Mouse (Mus musculus) gastrocnemius, adult 2 months (tissue): Measurements from ENCODE around the gene Lss. TPM values are rescaled to one million over a fixed set of nuclear protein-coding genes. Genes with fewer than 3 reads are reported as not detected.

Experiments
- DNase-seq: peaks from one replicate; pipeline ENCODE4 v3.0.0; 2022
- H3K27ac ChIP-seq: fragments of 200-600 bp; 2 replicates; pipeline ENCODE4 v1.8.1; 2022; ENCODE audit warnings: mild to moderate bottlenecking
- H3K4me3 ChIP-seq: fragments of 200-600 bp; 2 replicates; pipeline ENCODE4 v1.8.1; 2022; ENCODE audit warnings: mild to moderate bottlenecking, moderate library complexity
- CTCF ChIP-seq: fragments of 200-600 bp; IDR thresholded peaks from 2 replicates; pipeline ENCODE4 v1.8.1; 2022; ENCODE audit warnings: antibody characterized with exemption, mild to moderate bottlenecking, moderate library complexity
- intact Hi-C: fragments of 180-260 bp; cut with DNase I; formaldehyde crosslinking; loops from one replicate; pipeline ENCODE4 v1.15.1; 2025
- total RNA-seq, 2 experiments: library from RNA; stranded (reverse); gene quantifications; 2 replicates each; pipeline ENCODE4 v1.2.3; 2021

Lss gene
- total RNA-seq, 2 experiments from 2014 or later: 8.0 to 9.2 TPM

- Histone ChIP-seq H3K4me3 (no peak within 1 kb of the TSS), H3K27ac (no peak within 1 kb of the TSS)
- no peak for TF ChIP-seq CTCF
- no peak for DNase-seq
- intact Hi-C loops: no loop called here
Measured at GRCm38 (mm10) chr10:76575374-76575773, 44.0 kb downstream of the Lss start, which contains the start of gene Ftcd. TSS of gene Ftcd (plus strand) at chr10:76575648.

DNA sequence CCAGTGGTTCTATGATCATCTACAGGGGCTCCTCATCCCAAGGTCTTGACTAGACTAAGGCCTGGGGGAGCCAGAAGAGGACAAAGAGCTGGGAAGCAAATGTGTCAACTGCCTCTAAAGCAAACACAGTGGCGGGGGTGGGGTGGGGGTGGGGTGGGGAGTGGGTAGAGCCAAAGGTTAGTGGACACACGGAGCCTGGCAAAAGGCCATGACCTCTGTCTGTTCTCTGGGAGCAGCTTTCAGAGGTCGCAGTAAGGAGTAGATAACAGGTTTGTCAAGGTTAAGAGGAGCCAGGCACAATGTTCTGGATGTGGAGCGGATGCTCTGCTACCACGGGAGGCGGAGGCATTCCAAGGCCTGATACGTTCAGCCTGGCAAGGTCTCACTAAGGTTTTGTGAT, 45.5 kb downstream of the Lss start:
- intact Hi-C loops: no loop called here
- DNase-seq: no peak
- no peak for TF ChIP-seq CTCF

DNA sequence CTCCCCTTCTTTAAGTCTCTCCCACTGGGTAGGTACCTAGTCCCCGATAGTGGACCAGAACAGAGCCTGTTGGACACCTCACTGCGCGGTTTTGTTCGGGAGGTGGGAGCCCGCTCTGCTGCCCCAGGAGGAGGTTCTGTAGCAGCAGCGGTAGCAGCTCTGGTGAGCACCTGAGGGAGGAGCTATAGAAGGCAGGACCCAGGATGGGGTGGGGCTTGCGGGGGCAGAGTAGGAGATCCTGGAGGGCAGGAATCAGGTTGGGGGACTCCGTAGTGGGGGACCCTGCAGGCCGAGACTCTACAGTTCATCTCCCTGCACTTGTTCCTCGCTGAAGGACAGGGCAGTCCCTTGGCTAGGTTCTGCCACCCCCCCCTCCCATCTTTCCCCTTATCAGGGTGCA, 52.8 kb downstream of the Lss start:
- TF ChIP-seq CTCF: no peak
- H3K27ac ChIP-seq: no peak overlapping the region
- no peak overlapping the region for H3K4me3 ChIP-seq
- intact Hi-C loops: no loop called here
- no peak for DNase-seq

More for the DNA sequence above, 45.5 kb downstream of the Lss start:
- Histone ChIP-seq H3K27ac (no peak overlapping the region), H3K4me3 (no peak overlapping the region)

GRCm38 (mm10) chr10:76586190-76586589, 54.8 kb downstream of the Lss start:
- no peak for TF ChIP-seq CTCF
- Histone ChIP-seq H3K4me3 (no peak overlapping the region), H3K27ac (no peak overlapping the region)
- intact Hi-C loops: no loop called here
- peak; percentile 5 for DNase-seq

DNA sequence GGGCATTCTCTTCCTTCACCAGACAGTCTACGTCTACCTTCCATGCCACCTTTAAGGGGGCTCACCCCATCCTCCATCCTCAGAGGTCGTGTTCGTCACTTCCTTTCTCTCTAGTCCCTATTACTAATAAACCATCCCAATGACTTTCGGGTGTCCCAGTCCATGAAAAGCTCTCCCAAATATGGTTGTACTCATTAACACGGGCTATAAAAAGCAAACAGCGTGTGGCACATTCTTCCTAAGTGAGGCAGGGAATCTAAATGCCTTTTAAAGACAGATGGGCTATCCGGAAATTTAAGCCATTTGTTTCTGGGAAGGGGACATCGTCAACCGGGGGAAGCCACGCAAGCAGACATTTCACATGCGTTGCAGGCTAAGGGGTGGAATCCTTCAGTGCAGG, 58.8 kb downstream of the Lss start:
- no peak for TF ChIP-seq CTCF
- intact Hi-C loops: no loop called here
- no peak for DNase-seq
- H3K4me3 ChIP-seq: no peak overlapping the region
- no peak overlapping the region for H3K27ac ChIP-seq

GRCm38 (mm10) chr10:76596338-76596737, 65.0 kb downstream of the Lss start:
- no peak overlapping the region for H3K4me3 ChIP-seq
- intact Hi-C loops: no loop called here
- peak; percentile 22 for DNase-seq
- H3K27ac ChIP-seq: no peak overlapping the region
- no peak for TF ChIP-seq CTCF

GRCm38 (mm10) chr10:76602690-76603089, 71.3 kb downstream of the Lss start:
- intact Hi-C loops: no loop called here
- Histone ChIP-seq H3K27ac (no peak overlapping the region), H3K4me3 (no peak overlapping the region)
- TF ChIP-seq CTCF: no peak
- peak; percentile 8 for DNase-seq

Other genes with a start within 250 kb of the Lss start
- gene Dip2a, start 186.3 kb upstream of the Lss start, total RNA-seq: 1 to 10 TPM; 3.8 to 5.0 TPM
- gene AC141477.1, start 91.1 kb upstream of the Lss start, total RNA-seq: not detected
- gene Pcnt, start 88.8 kb upstream of the Lss start, total RNA-seq: 10 to 100 TPM; 68.0 to 78.4 TPM
- gene 2610028H24Rik, start 82.5 kb upstream of the Lss start, total RNA-seq: under 1 TPM in 1 of 2 experiments, not detected in 1; 0.22 TPM
- gene Mcm3ap, start 62.7 kb upstream of the Lss start, total RNA-seq: 10 to 100 TPM; 18.0 to 23.8 TPM
- gene Ybey, start 62.5 kb upstream of the Lss start, total RNA-seq: 1 to 10 TPM; 3.7 to 5.0 TPM
- gene Spatc1l, start 30.7 kb downstream of the Lss start, total RNA-seq: not detected
- not detected for gene Ftcd, start 44.1 kb downstream of the Lss start, total RNA-seq
- 10 to 100 TPM; 28.5 to 59.5 TPM for gene Col6a2, start 92.0 kb downstream of the Lss start, total RNA-seq
- gene Col6a1, start 194.6 kb downstream of the Lss start, total RNA-seq: 10 to 100 TPM; 30.5 to 59.0 TPM